Comparison of ENCODE assay signal across 10 mouse cellular contexts in genomic region chr2:105130351-105131060, GRCm38 (mm10). TPM values are rescaled to one million over a fixed set of nuclear protein-coding genes. Genes with fewer than 3 reads are reported as not detected.
A peak's percentile ranks its signal among the peaks of the same experiment; 100 is the strongest.
DNase-seq lines count a peak whose midpoint lies in the region; ATAC-seq and TF ChIP-seq lines count a peak whose summit lies in the region.
"Had no signal": no experiment of that assay in that cellular context is flagged by ENCODE, and none has a peak within 500 bp of the region (broad histone marks: within the 10 kb centered on the region; RNA-seq: fewer than 3 reads in every experiment).

No protein-coding gene starts in this region.

- ATAC-seq in kidney, embryonic 14.5 days (ENCODE audit: low FRiP score, low TSS enrichment): peak; percentile 3; the same call in 1 of the 2 replicates
- peak; percentile 29; the same call in 1 of the 2 replicates for ATAC-seq in megakaryocyte progenitor cell, adult 5-6 weeks (replicated peaks; ENCODE audit: poor library complexity)

- peak overlapping the region; percentile 97 for H3K9ac ChIP-seq in kidney, embryonic 14.5 days (ENCODE audit: low read depth, low read length)

- H3K9me3 ChIP-seq in kidney, embryonic 14.5 days (ENCODE audit: control insufficient read depth, low read length): no peaks in the 10 kb centered on the region

- peak overlapping the region; percentile 80 for H3K4me3 ChIP-seq in kidney, embryonic 14.5 days (ENCODE audit: low read length)
- no peak overlapping the region for H3K4me3 ChIP-seq in bone marrow macrophage, adult 2 months (ENCODE audit: insufficient read depth, low read length)

- H3K27me3 ChIP-seq in kidney, embryonic 14.5 days (ENCODE audit: control insufficient read depth, insufficient read depth, low read length): peaks cover 16% of the 10 kb centered on the region; the same call in 1 of the 2 replicates
- H3K27me3 ChIP-seq: CH12.LX had no signal

- peak overlapping the region; percentile 59 for H3K4me2 ChIP-seq in kidney, embryonic 14.5 days (replicated peaks; ENCODE audit: low read depth, low read length)

- 3% methylated on average over 32 of the region's 32 CpGs for WGBS in kidney, embryonic 14.5 days

- no peak for TF ChIP-seq POLR2A in bone marrow macrophage, adult 2 months (IDR thresholded peaks at IDR 0.05; ENCODE audit: borderline replicate concordance, low read depth, low read length)

- TF ChIP-seq CTCF in bone marrow macrophage, adult 2 months (IDR thresholded peaks at IDR 0.05; ENCODE audit: low read depth, low read length): peak; percentile 17; the same call in 1 of the 2 replicates

- DNase-seq in kidney, adult 9 months: no peak
- peak; percentile 56 to 62 for DNase-seq in heart, postnatal 14 days
- DNase-seq in cerebellum, postnatal 36 days: no peak
- no peak for DNase-seq in cerebellum, postnatal 14 days
- DNase-seq in Muller cell, postnatal 12 days (ENCODE audit: inconsistent ontology term): no peak

- intact Hi-C loops in heart, postnatal 14 days (cut with DNase I): loop anchor here (5.0 kb wide), 1 partner anchor 47 kb away; no protein-coding TSS in a partner anchor

- H3K4me1 ChIP-seq in kidney, embryonic 14.5 days (ENCODE audit: control insufficient read depth, insufficient read depth, low read length): peaks cover 30% of the 10 kb centered on the region
- H3K4me1 ChIP-seq in bone marrow macrophage, adult 2 months (ENCODE audit: control insufficient read depth, insufficient read depth, low read length): no peaks in the 10 kb centered on the region

- peak overlapping the region; percentile 81 for H3K27ac ChIP-seq in kidney, embryonic 14.5 days (ENCODE audit: low read depth, low read length)
- H3K27ac ChIP-seq in bone marrow macrophage, adult 2 months (ENCODE audit: insufficient read depth, low read depth, low read length): no peak overlapping the region

- H3K36me3 ChIP-seq in kidney, embryonic 14.5 days (ENCODE audit: control insufficient read depth, insufficient read depth, low read length): peaks cover 9% of the 10 kb centered on the region; the same call in 1 of the 2 replicates

RNA-seq across cellular contexts. Expression of gene Wt1, which starts 4.2 kb away (rescaled TPM):
- polyA plus RNA-seq in kidney, embryonic 14.5 days (2014; fragmentation: Nextera tagmentation; extraction: Ambion mirVana): 108 and 164 TPM in 2 replicates
- polyA plus RNA-seq in bone marrow macrophage, adult 2 months (2012; ENCODE audit: insufficient read depth, insufficient read length, missing spikeins): not detected in 2 replicates
- total RNA-seq in heart, postnatal 14 days (2021): 10 to 100 TPM; 13.0 to 13.8 TPM
- total RNA-seq in megakaryocyte progenitor cell, adult 5-6 weeks (2015): not detected in 2 replicates
- not detected in 2 replicates for total RNA-seq in megakaryocyte progenitor cell, adult 5-6 weeks (2017)
- total RNA-seq: CH12.LX had no signal

RNA-seq across cellular contexts. Expression of gene Gm11060, which starts 38.7 kb away (rescaled TPM):
- polyA plus RNA-seq in kidney, embryonic 14.5 days (2014; fragmentation: Nextera tagmentation; extraction: Ambion mirVana): not detected in 2 replicates
- polyA plus RNA-seq in bone marrow macrophage, adult 2 months (2012; ENCODE audit: insufficient read depth, insufficient read length, missing spikeins): not detected in 2 replicates
- total RNA-seq in heart, postnatal 14 days (2021): not detected
- not detected in 2 replicates for total RNA-seq in megakaryocyte progenitor cell, adult 5-6 weeks (2015)
- not detected in 2 replicates for total RNA-seq in megakaryocyte progenitor cell, adult 5-6 weeks (2017)
- total RNA-seq: CH12.LX had no signal
- polyA plus RNA-seq: neural tube, embryonic 14.5 days had no signal

Comparison
In these comparisons a context has a peak if more than half of its experiments do, and no peak if none do; other contexts are left out.
1. DNase-seq: peak in heart, postnatal 14 days (2 of 2); none in kidney, adult 9 months (single experiment), cerebellum, postnatal 36 days (0 of 2), cerebellum, postnatal 14 days (0 of 2) and Muller cell, postnatal 12 days (single experiment).
2. RNA of gene Wt1, which starts 4.2 kb away (total RNA-seq): 13.0 to 13.8 TPM in heart, postnatal 14 days; not detected in megakaryocyte progenitor cell, adult 5-6 weeks; every median in the first group is over 10 times any median in the second.